Mouse (Mus musculus) intestine, embryonic 14.5 days (tissue): ENCODE measurements at regions not wholly inside any gene's neighbourhood (a gene's known extent, or its start where the extent isn't known, plus 50 kb on each side); places are given as distances from the start of the nearest gene placed in this dataset.
A peak's percentile ranks its signal among the peaks of the same experiment; 100 is the strongest.

ENCODE experiments used
- ATAC-seq: fragments of 200-750 bp; cut with Nextera tagmentation; replicated peaks from 2 replicates; pipeline ENCODE4 v1.8.0; 2017; ENCODE audit warnings: low read depth, moderate number of reproducible peaks, moderate TSS enrichment, moderate library complexity; ENCODE audit not compliant: low FRiP score, low TSS enrichment
- DNase-seq: peaks from one replicate; pipeline ENCODE4 v3.0.0-alpha.2; 2018; ENCODE audit warnings: low spot score
- H3K27ac ChIP-seq: fragments of 300-500 bp; sonication (generic); 2 replicates; pipeline ENCODE4 v1.5.1; 2014; ENCODE audit warnings: low read depth, mild to moderate bottlenecking, control low read depth
- H3K27me3 ChIP-seq: fragments of 300-500 bp; sonication (generic); replicated peaks from 2 replicates; pipeline ENCODE4 v1.6.1; 2014; ENCODE audit warnings: low read length, control low read depth; ENCODE audit not compliant: control insufficient read depth, insufficient read depth
- H3K36me3 ChIP-seq: fragments of 300-500 bp; sonication (generic); 2 replicates; pipeline ENCODE4 v1.6.1; 2014; ENCODE audit warnings: low read length, control low read depth; ENCODE audit not compliant: control insufficient read depth, insufficient read depth
- H3K4me1 ChIP-seq: fragments of 300-500 bp; sonication (generic); replicated peaks from 2 replicates; pipeline ENCODE4 v1.6.1; 2014; ENCODE audit warnings: low read length, control low read depth, mixed read lengths; ENCODE audit not compliant: control insufficient read depth, insufficient read depth
- H3K4me2 ChIP-seq: fragments of 300-500 bp; sonication (generic); 2 replicates; pipeline ENCODE4 v1.6.1; 2014; ENCODE audit warnings: low read length
- H3K4me3 ChIP-seq: fragments of 300-500 bp; sonication (generic); 2 replicates; pipeline ENCODE4 v1.5.1; 2014; ENCODE audit warnings: low read depth, low read length, control low read depth, mixed read lengths
- H3K9ac ChIP-seq: fragments of 300-500 bp; sonication (generic); 2 replicates; pipeline ENCODE4 v1.6.1; 2014; ENCODE audit warnings: mild to moderate bottlenecking, low read length
- H3K9me3 ChIP-seq: fragments of 300-500 bp; sonication (generic); 2 replicates; pipeline ENCODE4 v1.6.1; 2016; ENCODE audit warnings: low read length, control low read depth; ENCODE audit not compliant: control insufficient read depth
- WGBS: fragments of 180-500 bp; shearing (Covaris S2); extraction: QIAGEN DNeasy Blood & Tissue Kit; methylation state at CpG from one replicate; pipeline ENCODE4 v1.1.7; 2014; 5-methylcytosine and 5-hydroxymethylcytosine counted together

- DNase-seq (no peak), ATAC-seq (no peak)
- Histone ChIP-seq H3K27me3 (no peaks in the 10 kb centered on the region), H3K4me1 (no peaks in the 10 kb centered on the region), H3K27ac (no peak overlapping the region), H3K9me3 (no peaks in the 10 kb centered on the region), H3K36me3 (no peaks in the 10 kb centered on the region), H3K9ac (no peak overlapping the region), H3K4me3 (no peak overlapping the region), H3K4me2 (no peak overlapping the region)
- WGBS: 65% methylated on average over 3 of the region's 3 CpGs
Observed at GRCm38 (mm10) chr10:67747461-67747860, 165.0 kb downstream of the Zfp365 start.

GRCm38 (mm10) chr10:67746140-67746539, 166.3 kb downstream of the Zfp365 start:
- H3K36me3 ChIP-seq: no peaks in the 10 kb centered on the region
- H3K9ac ChIP-seq: no peak overlapping the region
- H3K4me1 ChIP-seq: no peaks in the 10 kb centered on the region
- no peak overlapping the region for H3K27ac ChIP-seq
- DNase-seq (no peak), ATAC-seq (no peak)
- WGBS: 80% methylated on average over 3 of the region's 3 CpGs
- no peaks in the 10 kb centered on the region for H3K27me3 ChIP-seq
- no peak overlapping the region for H3K4me3 ChIP-seq
- no peaks in the 10 kb centered on the region for H3K9me3 ChIP-seq
- H3K4me2 ChIP-seq: no peak overlapping the region

- DNase-seq (no peak), ATAC-seq (no peak)
- Histone ChIP-seq H3K4me2 (no peak overlapping the region), H3K36me3 (no peaks in the 10 kb centered on the region), H3K4me3 (no peak overlapping the region), H3K9me3 (no peaks in the 10 kb centered on the region), H3K9ac (no peak overlapping the region), H3K27me3 (no peaks in the 10 kb centered on the region), H3K27ac (no peak overlapping the region), H3K4me1 (no peaks in the 10 kb centered on the region)
- 88% methylated on average over 9 of the region's 9 CpGs for whole genome bisulfite sequencing
Observed at GRCm38 (mm10) chr10:67743561-67743960, 168.9 kb downstream of the Zfp365 start.

- Histone ChIP-seq H3K27ac (no peak overlapping the region), H3K9ac (no peak overlapping the region), H3K4me2 (no peak overlapping the region), H3K9me3 (no peaks in the 10 kb centered on the region), H3K27me3 (no peaks in the 10 kb centered on the region), H3K4me3 (no peak overlapping the region), H3K36me3 (no peaks in the 10 kb centered on the region), H3K4me1 (no peaks in the 10 kb centered on the region)
- DNase-seq: no peak
- WGBS: 80% methylated on average over 8 of the region's 8 CpGs
- no peak for ATAC-seq
Observed at GRCm38 (mm10) chr10:67742824-67743223, 169.6 kb downstream of the Zfp365 start.

- ATAC-seq (no peak), DNase-seq (no peak)
- H3K4me1 ChIP-seq: no peaks in the 10 kb centered on the region
- no peak overlapping the region for H3K4me2 ChIP-seq
- 70% methylated on average over 10 of the region's 10 CpGs for WGBS
- H3K36me3 ChIP-seq: no peaks in the 10 kb centered on the region
- H3K9me3 ChIP-seq: no peaks in the 10 kb centered on the region
- no peaks in the 10 kb centered on the region for H3K27me3 ChIP-seq
- H3K9ac ChIP-seq: no peak overlapping the region
- H3K27ac ChIP-seq: no peak overlapping the region
- no peak overlapping the region for H3K4me3 ChIP-seq
Observed at GRCm38 (mm10) chr10:67742305-67742704, 170.2 kb downstream of the Zfp365 start.

- H3K9me3 ChIP-seq: no peaks in the 10 kb centered on the region
- H3K4me1 ChIP-seq: no peaks in the 10 kb centered on the region
- ATAC-seq (no peak), DNase-seq (no peak)
- H3K9ac ChIP-seq: no peak overlapping the region
- H3K4me2 ChIP-seq: no peak overlapping the region
- no peak overlapping the region for H3K27ac ChIP-seq
- H3K27me3 ChIP-seq: no peaks in the 10 kb centered on the region
- no peaks in the 10 kb centered on the region for H3K36me3 ChIP-seq
- no peak overlapping the region for H3K4me3 ChIP-seq
- 39% methylated on average over 1 of the region's 1 CpGs for WGBS
Observed at GRCm38 (mm10) chr10:67739199-67739598, 173.3 kb downstream of the Zfp365 start.

GRCm38 (mm10) chr10:67736636-67737035, 175.8 kb downstream of the Zfp365 start:
- no peaks in the 10 kb centered on the region for H3K4me1 ChIP-seq
- DNase-seq (no peak), ATAC-seq (no peak)
- no peak overlapping the region for H3K27ac ChIP-seq
- no peaks in the 10 kb centered on the region for H3K9me3 ChIP-seq
- no peak overlapping the region for H3K9ac ChIP-seq
- H3K4me2 ChIP-seq: no peak overlapping the region
- WGBS: 87% methylated on average over 10 of the region's 10 CpGs
- H3K4me3 ChIP-seq: no peak overlapping the region
- H3K27me3 ChIP-seq: no peaks in the 10 kb centered on the region
- no peaks in the 10 kb centered on the region for H3K36me3 ChIP-seq

GRCm38 (mm10) chr10:67731577-67731976, 180.9 kb downstream of the Zfp365 start:
- DNase-seq (no peak), ATAC-seq (no peak)
- H3K27ac ChIP-seq: no peak overlapping the region
- no peaks in the 10 kb centered on the region for H3K4me1 ChIP-seq
- H3K9ac ChIP-seq: no peak overlapping the region
- H3K27me3 ChIP-seq: no peaks in the 10 kb centered on the region
- H3K4me2 ChIP-seq: no peak overlapping the region
- 80% methylated on average over 9 of the region's 9 CpGs for WGBS
- H3K4me3 ChIP-seq: no peak overlapping the region
- no peaks in the 10 kb centered on the region for H3K36me3 ChIP-seq
- H3K9me3 ChIP-seq: no peaks in the 10 kb centered on the region

- Histone ChIP-seq H3K27me3 (no peaks in the 10 kb centered on the region), H3K9ac (no peak overlapping the region), H3K9me3 (no peaks in the 10 kb centered on the region), H3K27ac (no peak overlapping the region), H3K4me3 (no peak overlapping the region), H3K36me3 (no peaks in the 10 kb centered on the region), H3K4me1 (no peaks in the 10 kb centered on the region), H3K4me2 (no peak overlapping the region)
- 52% methylated on average over 6 of the region's 6 CpGs for WGBS
- ATAC-seq: no peak
- DNase-seq: peak; percentile 64
Observed at GRCm38 (mm10) chr10:67729271-67729670, 180.5 kb upstream of the Ado start.
